Mouse (Mus musculus) frontal cortex, postnatal 14 days (tissue): ENCODE results near the gene Laptm4a.
A peak's percentile ranks its signal among the peaks of the same experiment; 100 is the strongest.

ENCODE experiments used
- DNase-seq, 2 experiments: peaks; one replicate each; pipeline ENCODE4 v3.0.0; 2022; ENCODE audit warnings: low spot score in 2 of 2

The Laptm4a gene

GRCm38 (mm10) chr12:8954161-8954561, 32.7 kb downstream of the Laptm4a start:
- no peak for DNase-seq

GRCm38 (mm10) chr12:8961607-8962316, 40.3 kb downstream of the Laptm4a start:
- DNase-seq = no peak

- no peak for DNase-seq
Measured at GRCm38 (mm10) chr12:8969828-8970227, 48.4 kb downstream of the Laptm4a start.

- peak; percentile 82 to 86 for DNase-seq
Measured at GRCm38 (mm10) chr12:8973820-8974465, 52.5 kb downstream of the Laptm4a start, which contains the start of gene Wdr35. TSS of gene Wdr35 (plus strand) at chr12:8973892.

- no peak for DNase-seq
Measured at GRCm38 (mm10) chr12:8975076-8975475, 53.6 kb downstream of the Laptm4a start.
